Mouse (Mus musculus): Measurements from ENCODE around the gene Pou4f2.

Pou4f2 gene

DNA sequence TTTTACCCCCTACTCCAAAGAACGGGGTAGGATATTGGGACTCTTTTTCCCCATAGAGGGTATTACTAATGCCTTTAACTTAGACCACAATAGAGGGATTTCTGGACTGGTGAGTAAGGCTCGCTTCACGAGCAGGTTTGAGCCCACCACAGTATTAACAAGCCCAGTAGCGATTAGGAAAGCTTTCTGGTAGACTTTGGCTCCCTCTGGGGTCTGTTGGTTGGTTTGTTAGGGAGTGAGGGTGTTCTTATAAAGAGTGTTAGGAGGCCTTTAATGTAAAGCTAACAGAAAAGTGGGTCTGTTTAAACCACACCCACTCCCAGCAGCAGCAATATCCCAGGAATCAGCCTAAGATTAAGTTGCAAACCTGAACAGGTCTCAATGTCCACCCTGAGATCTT lies 17.2 kb downstream of the Pou4f2 start:
- 35% methylated on average over 4 of the region's 4 CpGs for WGBS

DNA sequence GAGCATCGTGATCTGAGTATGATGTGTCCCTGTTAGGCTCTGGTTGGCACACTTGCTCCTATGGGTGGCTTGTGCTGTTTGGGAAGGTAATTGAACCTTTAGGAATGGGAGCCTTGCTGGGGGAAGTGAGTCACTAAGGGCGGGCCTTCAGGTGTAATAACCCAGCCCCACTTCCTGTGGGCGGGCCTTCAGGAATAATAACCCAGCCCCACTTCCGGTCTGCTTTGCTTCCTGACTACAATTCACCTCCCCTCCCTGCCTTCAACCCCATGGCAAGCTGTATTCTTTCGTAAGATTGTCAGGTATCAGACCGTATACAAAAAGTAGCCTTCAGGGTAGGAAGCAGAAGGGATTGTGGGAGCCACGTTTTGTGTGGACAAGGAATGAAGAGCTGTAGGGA lies 45.7 kb downstream of the Pou4f2 start:
- 90% methylated on average over 7 of the region's 7 CpGs for WGBS

Measured in cerebral cortex, adult 2 months (tissue).